Mouse (Mus musculus): ENCODE results near the gene Phgdh. TPM values are rescaled to one million over a fixed set of nuclear protein-coding genes. Genes with fewer than 3 reads are reported as not detected.

Gene Phgdh
- polyA plus RNA-seq (2012; fragmentation: generic; extraction: Trizol): 100 to 1,000 TPM; 120 to 620 TPM

GRCm38 (mm10) chr3:98339706-98340109 lies at the start of gene Phgdh:
Gene Phgdh (minus strand): TSS chr3:98339990.

GRCm38 (mm10) chr3:98382246-98382939 lies 42.6 kb upstream of the Phgdh start, which contains the start of gene Zfp697:
Gene Zfp697 (plus strand): TSS chr3:98382461.

GRCm38 (mm10) chr3:98280204-98280932 lies 59.4 kb downstream of the Phgdh start, which contains the start of gene Hmgcs2:
Gene Hmgcs2 (plus strand): TSS chr3:98280435.

Other genes with a start within 250 kb of the Phgdh start
- under 1 TPM in 1 of 2 experiments, not detected in 1; 0.01 TPM for gene Adam30, start 179.4 kb downstream of the Phgdh start, polyA plus RNA-seq (2012; fragmentation: generic; extraction: Trizol)
- gene Reg4, start 117.8 kb downstream of the Phgdh start, polyA plus RNA-seq (2012; fragmentation: generic; extraction: Trizol): not detected
- gene Hmgcs2, start 59.6 kb downstream of the Phgdh start, polyA plus RNA-seq (2012; fragmentation: generic; extraction: Trizol): under 1 TPM in 1 of 2 experiments, not detected in 1; 0.15 TPM
- gene Zfp697, start 42.5 kb upstream of the Phgdh start, polyA plus RNA-seq (2012; fragmentation: generic; extraction: Trizol): 1 to 10 TPM; 1.5 TPM
- not detected for gene Gm4450, start 117.1 kb upstream of the Phgdh start, polyA plus RNA-seq (2012; fragmentation: generic; extraction: Trizol)
- gene Hsd3b4, start 170.5 kb upstream of the Phgdh start, polyA plus RNA-seq (2012; fragmentation: generic; extraction: Trizol): not detected
- gene Gm10681, start 248.8 kb upstream of the Phgdh start, polyA plus RNA-seq (2012; fragmentation: generic; extraction: Trizol): not detected

All from C3H10T1/2 (cell line).